In genomic region chr7:60047481-60048201, GRCm38 (mm10) we compare ENCODE assay signal across 13 mouse cellular contexts. TPM values are rescaled to one million over a fixed set of nuclear protein-coding genes. Genes with fewer than 3 reads are reported as not detected.
DNase-seq lines count a peak whose midpoint lies in the region; ATAC-seq lines count a peak whose summit lies in the region.
"Had no signal": no experiment of that assay in that cellular context is flagged by ENCODE, and none has a peak within 500 bp of the region (broad histone marks: within the 10 kb centered on the region; RNA-seq: fewer than 3 reads in every experiment).

No protein-coding gene starts in this region.

- peak overlapping the region; percentile 18 for H3K4me3 ChIP-seq in forebrain, embryonic 13.5 days
- H3K4me3 ChIP-seq in forebrain, embryonic 10.5 days, result no peak overlapping the region
- peak overlapping the region; percentile 29 for H3K4me3 ChIP-seq in forebrain, embryonic 16.5 days (replicated peaks; ENCODE audit: low read length)
- H3K4me3 ChIP-seq: heart, embryonic 13.5 days; limb, embryonic 12.5 days had no signal

- no peaks in the 10 kb centered on the region for H3K36me3 ChIP-seq in forebrain, embryonic 13.5 days (ENCODE audit: poor library complexity, severe bottlenecking)
- no peaks in the 10 kb centered on the region for H3K36me3 ChIP-seq in forebrain, embryonic 10.5 days (replicated peaks)
- no peaks in the 10 kb centered on the region for H3K36me3 ChIP-seq in forebrain, embryonic 16.5 days (ENCODE audit: control insufficient read depth, insufficient read depth)
- H3K36me3 ChIP-seq: heart, embryonic 13.5 days; limb, embryonic 12.5 days had no signal

- H3K27me3 ChIP-seq in forebrain, embryonic 13.5 days, result no peaks in the 10 kb centered on the region
- no peaks in the 10 kb centered on the region for H3K27me3 ChIP-seq in forebrain, embryonic 10.5 days (ENCODE audit: poor library complexity, severe bottlenecking)
- no peaks in the 10 kb centered on the region for H3K27me3 ChIP-seq in forebrain, embryonic 16.5 days (replicated peaks; ENCODE audit: control insufficient read depth, insufficient read depth, low read length)
- H3K27me3 ChIP-seq: heart, embryonic 13.5 days; limb, embryonic 12.5 days had no signal

- H3K9ac ChIP-seq in forebrain, embryonic 13.5 days, result no peak overlapping the region
- H3K9ac ChIP-seq in forebrain, embryonic 16.5 days (replicated peaks; ENCODE audit: low read depth, low read length), result peak overlapping the region; percentile 5; the same call in 1 of the 2 replicates
- H3K9ac ChIP-seq: heart, embryonic 13.5 days; limb, embryonic 12.5 days had no signal

- 64% methylated on average over 6 of the region's 6 CpGs for WGBS in forebrain, embryonic 13.5 days
- WGBS in forebrain, embryonic 10.5 days, result 87% methylated on average over 6 of the region's 6 CpGs
- 57% methylated on average over 6 of the region's 6 CpGs for WGBS in forebrain, embryonic 16.5 days

- no peaks in the 10 kb centered on the region for H3K4me1 ChIP-seq in forebrain, embryonic 13.5 days
- no peaks in the 10 kb centered on the region for H3K4me1 ChIP-seq in forebrain, embryonic 10.5 days
- H3K4me1 ChIP-seq in forebrain, embryonic 16.5 days (replicated peaks; ENCODE audit: control insufficient read depth, insufficient read depth, low read length), result no peaks in the 10 kb centered on the region
- H3K4me1 ChIP-seq: heart, embryonic 13.5 days; limb, embryonic 12.5 days had no signal

- no peak overlapping the region for H3K4me2 ChIP-seq in forebrain, embryonic 13.5 days
- no peak overlapping the region for H3K4me2 ChIP-seq in forebrain, embryonic 16.5 days (ENCODE audit: low read length)
- H3K4me2 ChIP-seq: heart, embryonic 13.5 days; limb, embryonic 12.5 days had no signal

- H3K9me3 ChIP-seq in forebrain, embryonic 13.5 days (replicated peaks), result no peaks in the 10 kb centered on the region
- H3K9me3 ChIP-seq in forebrain, embryonic 10.5 days, result peaks cover 7% of the 10 kb centered on the region
- H3K9me3 ChIP-seq in forebrain, embryonic 16.5 days (ENCODE audit: control insufficient read depth, low read length), result no peaks in the 10 kb centered on the region
- H3K9me3 ChIP-seq: heart, embryonic 13.5 days; limb, embryonic 12.5 days had no signal

- peak overlapping the region; percentile 48 for H3K27ac ChIP-seq in forebrain, embryonic 13.5 days
- H3K27ac ChIP-seq in forebrain, embryonic 10.5 days, result no peak overlapping the region
- H3K27ac ChIP-seq in forebrain, embryonic 16.5 days (ENCODE audit: low read length), result peak overlapping the region; percentile 44; the same call in 1 of the 2 replicates
- H3K27ac ChIP-seq: heart, embryonic 13.5 days; limb, embryonic 12.5 days had no signal

- ATAC-seq in forebrain, embryonic 13.5 days, result peak; percentile 73
- ATAC-seq in forebrain, embryonic 16.5 days, result peak; percentile 85

- DNase-seq in forebrain, embryonic 10.5 days (ENCODE audit: extremely low spot score, low spot score), result no peak
- DNase-seq in layer of hippocampus, postnatal 14 days (ENCODE audit: low spot score in 2 of 2), result peak; percentile 49 to 60
- peak; percentile 71 to 77 for DNase-seq in right cerebral cortex, postnatal 10 days (ENCODE audit: low spot score in 2 of 2)
- DNase-seq in kidney, postnatal 36 days, result no peak
- no peak for DNase-seq in urinary bladder, postnatal 25 days (ENCODE audit: low spot score)
- no peak for DNase-seq in adrenal gland, postnatal 25 days
- DNase-seq: B cell, adult 2 months had no signal

RNA-seq across cellular contexts. Expression of gene Gm38393, which starts 42.8 kb away (rescaled TPM):
- 3.1 and 4.9 TPM in 2 replicates for polyA plus RNA-seq in forebrain, embryonic 13.5 days (2015; fragmentation: Nextera tagmentation; extraction: Ambion mirVana)
- 1.3 and 1.7 TPM in 2 replicates for polyA plus RNA-seq in forebrain, embryonic 10.5 days (2016; fragmentation: Nextera tagmentation; extraction: Ambion mirVana)
- polyA plus RNA-seq in forebrain, embryonic 16.5 days (2015; fragmentation: Nextera tagmentation; extraction: Ambion mirVana), result 2.3 and 2.5 TPM in 2 replicates
- total RNA-seq in layer of hippocampus, postnatal 14 days (2021), result 10 to 100 TPM; 58.4 to 80.0 TPM
- 2.7 and 3.9 TPM in 2 replicates for total RNA-seq in adrenal gland, postnatal 25 days (2021)

RNA-seq across cellular contexts. Expression of gene Snurf, which starts 42.8 kb away (rescaled TPM):
- polyA plus RNA-seq in forebrain, embryonic 13.5 days (2015; fragmentation: Nextera tagmentation; extraction: Ambion mirVana), result 278 and 291 TPM in 2 replicates
- 61.2 and 84.4 TPM in 2 replicates for polyA plus RNA-seq in forebrain, embryonic 10.5 days (2016; fragmentation: Nextera tagmentation; extraction: Ambion mirVana)
- polyA plus RNA-seq in forebrain, embryonic 16.5 days (2015; fragmentation: Nextera tagmentation; extraction: Ambion mirVana), result 368 and 455 TPM in 2 replicates
- total RNA-seq in layer of hippocampus, postnatal 14 days (2021), result 1,000 to 10,000 TPM; 2,307 to 2,496 TPM
- 54.0 and 81.9 TPM in 2 replicates for total RNA-seq in adrenal gland, postnatal 25 days (2021)
- total RNA-seq: megakaryocyte-erythroid progenitor cell, adult 5-6 weeks had no signal
- polyA plus RNA-seq: urinary bladder, adult 2 months had no signal

Comparison
In these comparisons a context has a peak if more than half of its experiments do, and no peak if none do; other contexts are left out.
1. DNase-seq: peak in layer of hippocampus, postnatal 14 days (2 of 2) and right cerebral cortex, postnatal 10 days (2 of 2); none in forebrain, embryonic 10.5 days (single experiment), kidney, postnatal 36 days (0 of 2), urinary bladder, postnatal 25 days (single experiment) and adrenal gland, postnatal 25 days (single experiment).